Mouse (Mus musculus) kidney, embryonic 16.5 days (tissue): ENCODE data around the gene Arl4d. TPM values are rescaled to one million over a fixed set of nuclear protein-coding genes. Genes with fewer than 3 reads are reported as not detected.

Source experiments
- ATAC-seq: fragments of 200-750 bp; cut with Nextera tagmentation; 2 replicates; pipeline ENCODE4 v1.8.0; 2017; ENCODE audit warnings: moderate TSS enrichment; ENCODE audit not compliant: low FRiP score, low TSS enrichment
- H3K27ac ChIP-seq: fragments of 300-500 bp; sonication (generic); 2 replicates; pipeline ENCODE4 v1.5.1; 2014; ENCODE audit warnings: low read length
- H3K27me3 ChIP-seq: fragments of 300-500 bp; sonication (generic); 2 replicates; pipeline ENCODE4 v1.6.1; 2014; ENCODE audit warnings: low read length, control low read depth, mixed read lengths; ENCODE audit not compliant: insufficient read depth
- H3K36me3 ChIP-seq: fragments of 300-500 bp; sonication (generic); 2 replicates; pipeline ENCODE4 v1.6.1; 2014; ENCODE audit warnings: low read length, control low read depth, mixed read lengths; ENCODE audit not compliant: insufficient read depth
- H3K4me1 ChIP-seq: fragments of 300-500 bp; sonication (generic); 2 replicates; pipeline ENCODE4 v1.6.1; 2014; ENCODE audit warnings: low read length, control low read depth, mixed read lengths; ENCODE audit not compliant: insufficient read depth
- H3K4me2 ChIP-seq: fragments of 300-500 bp; sonication (generic); replicated peaks from 2 replicates; pipeline ENCODE4 v1.6.1; 2014; ENCODE audit warnings: low read depth, low read length
- H3K4me3 ChIP-seq: fragments of 300-500 bp; sonication (generic); 2 replicates; pipeline ENCODE4 v1.5.1; 2014; ENCODE audit warnings: mild to moderate bottlenecking, low read length
- H3K9ac ChIP-seq: fragments of 300-500 bp; sonication (generic); replicated peaks from 2 replicates; pipeline ENCODE4 v1.6.1; 2014; ENCODE audit warnings: low read length
- H3K9me3 ChIP-seq: fragments of 300-500 bp; sonication (generic); 2 replicates; pipeline ENCODE4 v1.6.1; 2016; ENCODE audit warnings: low read length, control low read depth
- WGBS: fragments of 180-500 bp; shearing (Covaris S2); extraction: QIAGEN DNeasy Blood & Tissue Kit; methylation state at CpG from one replicate; pipeline ENCODE4 v1.1.7; 2014; 5-methylcytosine and 5-hydroxymethylcytosine counted together
- polyA plus RNA-seq: library from polyadenylated mRNA; unstranded; fragments of >200 nt; fragmentation: Nextera tagmentation; extraction: Ambion mirVana; gene quantifications from 2 replicates; pipeline ENCODE4 v1.2.1, GENCODE M21; 2015

The Arl4d gene
- polyA plus RNA-seq, 1 experiment from 2014 or later = 6.4 TPM

- ATAC-seq = no peak
- Histone ChIP-seq H3K27me3 (0 out of 2 replicates have a peak, but pooled peaks cover 4% of the 10 kb centered on the region), H3K4me1 (0 out of 2 replicates have a peak, but pooled peaks cover 3% of the 10 kb centered on the region), H3K4me3 (no peak overlapping the region), H3K9me3 (no peaks in the 10 kb centered on the region), H3K9ac (no peak overlapping the region), H3K36me3 (no peaks in the 10 kb centered on the region), H3K27ac (no peak overlapping the region), H3K4me2 (no peak overlapping the region)
- WGBS = 39% methylated on average over 11 of the region's 11 CpGs
Measured at GRCm38 (mm10) chr11:101663229-101664027, 1.9 kb upstream of the Arl4d start.

- Histone ChIP-seq H3K36me3 (no peaks in the 10 kb centered on the region), H3K27me3 (0 out of 2 replicates have a peak, but pooled peaks cover 4% of the 10 kb centered on the region), H3K4me2 (peak overlapping the region; percentile 93), H3K9me3 (no peaks in the 10 kb centered on the region), H3K9ac (peak overlapping the region; percentile 75), H3K27ac (peak overlapping the region; percentile 65), H3K4me3 (peak overlapping the region; percentile 66), H3K4me1 (peaks cover 8% of the 10 kb centered on the region)
- no peak for ATAC-seq
- under 1% methylated on average over 24 of the region's 24 CpGs for WGBS
Measured at GRCm38 (mm10) chr11:101665636-101665992, 273 bp downstream of the Arl4d start.

- 0 out of 2 replicates have a peak, but pooled peaks cover 4% of the 10 kb centered on the region for H3K27me3 ChIP-seq
- H3K4me3 ChIP-seq = peak overlapping the region; percentile 66
- WGBS = 60% methylated on average over 28 of the region's 28 CpGs
- no peak overlapping the region for H3K27ac ChIP-seq
- ATAC-seq = no peak
- no peaks in the 10 kb centered on the region for H3K9me3 ChIP-seq
- H3K4me1 ChIP-seq = peaks cover 8% of the 10 kb centered on the region
- H3K36me3 ChIP-seq = no peaks in the 10 kb centered on the region
- peak overlapping the region; percentile 20; the same call in 1 of the 2 replicates for H3K9ac ChIP-seq
- H3K4me2 ChIP-seq = peak overlapping the region; percentile 93
Measured at GRCm38 (mm10) chr11:101666626-101667345, 1.4 kb downstream of the Arl4d start.

GRCm38 (mm10) chr11:101667871-101668532, 2.7 kb downstream of the Arl4d start:
- Histone ChIP-seq H3K9me3 (no peaks in the 10 kb centered on the region), H3K4me3 (no peak overlapping the region), H3K4me1 (peaks cover 8% of the 10 kb centered on the region), H3K9ac (0 out of 2 replicates have a peak overlapping the region, but pooled peaks have one; percentile 3), H3K36me3 (no peaks in the 10 kb centered on the region), H3K27me3 (0 out of 2 replicates have a peak, but pooled peaks cover 4% of the 10 kb centered on the region), H3K27ac (peak overlapping the region; percentile 6; the same call in 1 of the 2 replicates), H3K4me2 (no peak overlapping the region)
- no peak for ATAC-seq
- 67% methylated on average over 14 of the region's 14 CpGs for WGBS

GRCm38 (mm10) chr11:101668546-101669261, 3.4 kb downstream of the Arl4d start:
- H3K4me1 ChIP-seq = peaks cover 11% of the 10 kb centered on the region
- peak overlapping the region; percentile 24; the same call in 1 of the 2 replicates for H3K27ac ChIP-seq
- H3K36me3 ChIP-seq = no peaks in the 10 kb centered on the region
- H3K27me3 ChIP-seq = 0 out of 2 replicates have a peak, but pooled peaks cover 4% of the 10 kb centered on the region
- no peaks in the 10 kb centered on the region for H3K9me3 ChIP-seq
- H3K4me3 ChIP-seq = no peak overlapping the region
- ATAC-seq = peak; percentile 33; the same call in 1 of the 2 replicates
- 0 out of 2 replicates have a peak overlapping the region, but pooled peaks have one; percentile 11 for H3K4me2 ChIP-seq
- 9% methylated on average over 13 of the region's 13 CpGs for WGBS
- H3K9ac ChIP-seq = no peak overlapping the region; the same call in 1 of the 2 replicates

- ATAC-seq = no peak
- Histone ChIP-seq H3K9ac (no peak overlapping the region), H3K4me1 (peaks cover 8% of the 10 kb centered on the region), H3K4me2 (no peak overlapping the region), H3K36me3 (no peaks in the 10 kb centered on the region), H3K27me3 (0 out of 2 replicates have a peak, but pooled peaks cover 4% of the 10 kb centered on the region), H3K4me3 (no peak overlapping the region), H3K27ac (no peak overlapping the region), H3K9me3 (no peaks in the 10 kb centered on the region)
- WGBS = 78% methylated on average over 1 of the region's 1 CpGs
Measured at GRCm38 (mm10) chr11:101670334-101670733, 5.0 kb downstream of the Arl4d start.

GRCm38 (mm10) chr11:101671255-101671654, 5.9 kb downstream of the Arl4d start:
- Histone ChIP-seq H3K36me3 (no peaks in the 10 kb centered on the region), H3K9ac (no peak overlapping the region), H3K4me1 (peaks cover 8% of the 10 kb centered on the region), H3K4me3 (no peak overlapping the region), H3K9me3 (no peaks in the 10 kb centered on the region), H3K4me2 (no peak overlapping the region), H3K27me3 (0 out of 2 replicates have a peak, but pooled peaks cover 4% of the 10 kb centered on the region), H3K27ac (no peak overlapping the region)
- ATAC-seq = no peak
- WGBS = 80% methylated on average over 4 of the region's 4 CpGs

GRCm38 (mm10) chr11:101673010-101673642, 7.8 kb downstream of the Arl4d start:
- H3K4me3 ChIP-seq = no peak overlapping the region

More at GRCm38 (mm10) chr11:101673010-101673642, 7.8 kb downstream of the Arl4d start:
- WGBS = 13% methylated on average over 16 of the region's 16 CpGs
- Histone ChIP-seq H3K4me2 (peak overlapping the region; percentile 5), H3K4me1 (peaks cover 8% of the 10 kb centered on the region), H3K27ac (peak overlapping the region; percentile 6; the same call in 1 of the 2 replicates), H3K27me3 (no peaks in the 10 kb centered on the region), H3K9me3 (no peaks in the 10 kb centered on the region), H3K36me3 (no peaks in the 10 kb centered on the region), H3K9ac (no peak overlapping the region)
- peak; percentile 70 for ATAC-seq
